Mouse (Mus musculus) stomach, embryonic 15.5 days (tissue): Measurements from ENCODE around the gene Gimap8. TPM values are rescaled to one million over a fixed set of nuclear protein-coding genes. Genes with fewer than 3 reads are reported as not detected.

Experiments used
- ATAC-seq: fragments of 200-750 bp; cut with Nextera tagmentation; 2 replicates; pipeline ENCODE4 v1.8.0; 2017; ENCODE audit warnings: low read depth, moderate number of reproducible peaks, moderate TSS enrichment; ENCODE audit not compliant: insufficient read depth, low FRiP score
- H3K27ac ChIP-seq: fragments of 300-500 bp; sonication (generic); 2 replicates; pipeline ENCODE4 v1.5.1; 2015; ENCODE audit warnings: mild to moderate bottlenecking, inconsistent platforms
- H3K27me3 ChIP-seq: fragments of 300-500 bp; sonication (generic); replicated peaks from 2 replicates; pipeline ENCODE4 v1.6.1; 2015; ENCODE audit warnings: inconsistent platforms
- H3K36me3 ChIP-seq: fragments of 300-500 bp; sonication (generic); 2 replicates; pipeline ENCODE4 v1.6.1; 2015; ENCODE audit warnings: inconsistent platforms
- H3K4me1 ChIP-seq: fragments of 300-500 bp; sonication (generic); 2 replicates; pipeline ENCODE4 v1.6.1; 2015; ENCODE audit warnings: inconsistent platforms
- H3K4me2 ChIP-seq: fragments of 300-500 bp; sonication (generic); 2 replicates; pipeline ENCODE4 v1.6.1; 2015; ENCODE audit warnings: mild to moderate bottlenecking, inconsistent platforms
- H3K4me3 ChIP-seq: fragments of 300-500 bp; sonication (generic); replicated peaks from 2 replicates; pipeline ENCODE4 v1.5.1; 2015; ENCODE audit warnings: inconsistent platforms
- H3K9ac ChIP-seq: fragments of 300-500 bp; sonication (generic); 2 replicates; pipeline ENCODE4 v1.6.1; 2015; ENCODE audit warnings: inconsistent platforms
- H3K9me3 ChIP-seq: fragments of 300-500 bp; sonication (generic); 2 replicates; pipeline ENCODE4 v1.6.1; 2016; ENCODE audit warnings: inconsistent platforms
- WGBS: fragments of 180-500 bp; shearing (Covaris S2); methylation state at CpG from one replicate; pipeline ENCODE4 v1.1.7; 2015; 5-methylcytosine and 5-hydroxymethylcytosine counted together
- polyA plus RNA-seq: library from polyadenylated mRNA; unstranded; fragments of >200 nt; fragmentation: Nextera tagmentation; extraction: Ambion mirVana; gene quantifications from 2 replicates; pipeline ENCODE4 v1.2.1, GENCODE M21; 2015

Gene Gimap8
- polyA plus RNA-seq, 1 experiment from 2014 or later: 1.5 TPM

DNA sequence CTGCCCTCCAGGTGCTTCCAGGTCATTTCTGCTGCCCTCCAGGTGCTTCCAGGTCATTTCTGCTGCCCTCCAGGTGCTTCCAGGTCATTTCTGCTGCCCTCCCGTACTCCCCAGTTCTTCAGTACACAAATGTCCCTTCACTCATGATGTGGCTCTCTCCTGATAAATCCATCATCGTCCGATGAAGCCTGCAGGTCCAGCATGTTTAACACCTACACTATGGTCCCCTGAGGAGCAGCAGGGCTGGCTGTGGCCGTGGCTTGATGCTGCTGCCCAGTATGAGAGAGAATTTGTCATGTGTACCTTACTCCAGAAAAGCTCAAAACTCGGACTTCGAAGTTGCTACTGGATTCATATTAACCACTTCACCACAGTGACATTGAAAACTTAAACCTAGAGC is 5.6 kb upstream of the Gimap8 start:
- ATAC-seq: no peak
- Histone ChIP-seq H3K4me3 (no peak overlapping the region), H3K9me3 (no peaks in the 10 kb centered on the region), H3K4me1 (0 out of 2 replicates have a peak, but pooled peaks cover 3% of the 10 kb centered on the region), H3K27me3 (no peaks in the 10 kb centered on the region), H3K9ac (no peak overlapping the region), H3K36me3 (no peaks in the 10 kb centered on the region), H3K27ac (no peak overlapping the region), H3K4me2 (no peak overlapping the region)
- 66% methylated on average over 6 of the region's 6 CpGs for WGBS

DNA sequence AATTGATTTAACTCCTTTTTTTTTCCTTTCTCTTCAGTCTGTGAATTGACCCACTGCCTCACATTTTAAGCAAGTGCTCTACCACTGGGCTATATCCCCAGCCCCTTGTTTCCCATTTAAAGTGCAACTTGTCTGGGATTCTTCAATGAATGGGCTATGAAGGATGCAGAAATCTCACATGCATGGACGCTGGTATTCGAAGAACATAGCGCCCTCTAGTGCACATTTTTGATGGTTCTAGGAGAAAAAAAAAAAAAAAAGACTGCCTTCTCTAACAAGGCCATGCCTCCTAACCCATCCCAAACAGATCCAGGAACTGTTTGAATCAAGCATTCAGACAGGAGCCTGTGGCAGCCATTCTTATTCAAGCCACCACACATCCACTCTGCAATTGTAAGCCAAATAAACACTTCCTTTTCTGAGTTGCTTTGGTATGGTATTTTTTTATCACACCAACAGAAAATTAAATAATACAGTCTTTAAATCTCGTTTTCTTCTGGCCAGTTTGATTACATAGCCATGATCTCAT is 4.2 kb upstream of the Gimap8 start:
- Histone ChIP-seq H3K4me3 (no peak overlapping the region), H3K4me1 (no peaks in the 10 kb centered on the region), H3K4me2 (no peak overlapping the region), H3K27ac (no peak overlapping the region), H3K27me3 (no peaks in the 10 kb centered on the region), H3K36me3 (no peaks in the 10 kb centered on the region), H3K9ac (no peak overlapping the region), H3K9me3 (no peaks in the 10 kb centered on the region)
- ATAC-seq: no peak
- 19% methylated on average over 4 of the region's 4 CpGs for WGBS

DNA sequence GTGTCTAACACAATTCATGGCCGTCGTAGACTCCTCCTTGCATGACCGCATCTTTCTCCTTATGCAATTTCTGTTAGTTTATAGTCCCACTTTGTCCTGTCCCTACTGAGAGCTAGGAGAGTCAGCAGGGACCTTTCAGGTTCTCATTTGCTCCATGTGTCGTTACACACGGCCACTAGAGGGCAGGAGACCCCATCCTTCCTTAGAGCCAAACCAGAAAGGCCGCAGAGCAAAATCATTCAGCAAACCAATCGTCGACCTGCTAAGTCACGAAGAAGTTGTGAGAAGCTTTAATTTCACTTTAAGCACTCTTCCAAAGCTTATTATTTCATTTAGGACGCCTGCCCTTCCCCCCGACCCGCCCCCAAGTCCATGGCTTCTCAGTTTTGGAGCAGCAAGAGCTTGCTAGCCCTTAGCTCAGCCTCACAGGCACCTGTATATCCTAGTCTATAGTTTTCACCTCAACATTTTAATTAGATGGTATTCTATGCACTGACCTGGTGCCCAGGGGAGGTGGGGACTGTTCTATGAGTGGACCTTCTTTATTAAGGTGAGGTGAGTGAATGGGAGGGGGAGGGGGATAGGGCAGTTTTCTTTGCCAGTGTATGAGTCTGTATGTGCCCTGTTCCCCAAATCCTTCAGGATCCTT is 1.2 kb upstream of the Gimap8 start:
- Histone ChIP-seq H3K9ac (no peak overlapping the region), H3K36me3 (no peaks in the 10 kb centered on the region)

DNA sequence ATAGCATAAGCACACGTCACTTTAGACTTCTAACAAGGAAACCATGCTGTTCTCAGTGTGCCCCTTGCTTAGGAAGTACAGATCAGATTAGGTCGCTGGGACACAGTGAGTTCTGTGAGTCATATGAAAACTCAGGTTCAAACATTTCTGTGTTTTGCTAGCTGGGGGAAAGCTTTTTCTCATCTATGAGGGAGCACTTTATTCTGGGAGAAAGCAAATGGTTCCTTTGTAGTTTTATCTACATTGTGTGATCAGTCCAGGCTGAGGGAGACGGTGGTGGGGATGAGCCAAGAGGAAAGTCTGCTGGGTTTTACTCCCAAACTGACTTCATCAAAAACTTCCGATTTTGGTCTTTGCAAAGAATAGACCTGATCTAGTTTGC is 734 bp upstream of the Gimap8 start:
- Histone ChIP-seq H3K4me2 (no peak overlapping the region), H3K27ac (no peak overlapping the region), H3K4me3 (no peak overlapping the region), H3K9me3 (no peaks in the 10 kb centered on the region), H3K36me3 (no peaks in the 10 kb centered on the region), H3K27me3 (no peaks in the 10 kb centered on the region), H3K9ac (no peak overlapping the region), H3K4me1 (no peaks in the 10 kb centered on the region)
- no peak for ATAC-seq
- 78% methylated on average over 4 of the region's 4 CpGs for WGBS

More for the DNA sequence above, 1.2 kb upstream of the Gimap8 start:
- WGBS: 7% methylated on average over 12 of the region's 12 CpGs
- H3K9me3 ChIP-seq: no peaks in the 10 kb centered on the region
- no peaks in the 10 kb centered on the region for H3K27me3 ChIP-seq
- H3K27ac ChIP-seq: no peak overlapping the region
- no peak overlapping the region for H3K4me2 ChIP-seq
- ATAC-seq: no peak
- no peak overlapping the region for H3K4me3 ChIP-seq
- H3K4me1 ChIP-seq: no peaks in the 10 kb centered on the region

DNA sequence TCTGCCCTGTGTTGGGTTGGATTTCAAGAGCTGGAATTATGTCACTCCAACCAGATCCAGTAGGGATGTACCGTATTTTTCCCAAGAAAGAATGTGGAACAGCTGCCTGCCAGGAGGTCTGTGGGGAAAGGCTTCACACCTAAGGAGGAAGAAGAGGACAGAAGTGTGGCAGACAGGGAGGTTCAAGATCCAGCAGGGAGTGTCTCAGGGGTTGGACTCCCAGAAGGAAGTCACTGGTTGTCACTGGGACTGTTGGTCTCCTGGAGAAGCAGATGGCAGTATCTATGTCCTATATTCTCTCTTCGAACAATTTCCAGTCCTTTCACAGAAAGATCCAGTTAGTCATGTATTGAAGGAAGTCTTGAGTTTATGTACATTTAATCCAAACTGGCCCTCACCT is 577 bp downstream of the Gimap8 start:
- no peak overlapping the region for H3K4me3 ChIP-seq
- no peak overlapping the region for H3K27ac ChIP-seq
- ATAC-seq: no peak
- no peaks in the 10 kb centered on the region for H3K27me3 ChIP-seq
- H3K36me3 ChIP-seq: no peaks in the 10 kb centered on the region
- no peaks in the 10 kb centered on the region for H3K9me3 ChIP-seq
- 86% methylated on average over 2 of the region's 2 CpGs for WGBS
- H3K4me2 ChIP-seq: no peak overlapping the region
- no peaks in the 10 kb centered on the region for H3K4me1 ChIP-seq
- H3K9ac ChIP-seq: no peak overlapping the region

DNA sequence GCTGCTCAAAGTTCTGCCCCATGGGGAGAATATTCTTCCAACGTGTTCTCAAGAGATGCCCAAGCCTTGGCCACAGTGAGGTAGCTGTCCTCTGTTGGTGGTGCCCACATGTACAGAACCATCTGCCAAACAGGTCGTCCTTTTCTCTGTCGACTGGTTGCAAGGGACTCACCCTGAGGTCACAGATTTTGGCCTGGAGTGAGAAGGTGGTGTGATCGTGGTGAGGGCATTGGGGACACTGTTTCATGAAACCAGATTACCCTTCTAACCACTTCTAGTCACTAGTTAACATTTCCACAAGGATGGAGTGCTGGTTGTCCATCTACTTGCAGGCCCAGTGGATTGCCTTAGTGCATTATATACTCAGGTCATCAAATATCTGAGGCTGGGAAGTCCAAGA is 1.7 kb downstream of the Gimap8 start:
- no peak overlapping the region for H3K4me3 ChIP-seq
- H3K27ac ChIP-seq: no peak overlapping the region
- WGBS: 88% methylated on average over 4 of the region's 4 CpGs
- no peaks in the 10 kb centered on the region for H3K4me1 ChIP-seq
- H3K27me3 ChIP-seq: no peaks in the 10 kb centered on the region
- no peak for ATAC-seq
- H3K4me2 ChIP-seq: no peak overlapping the region
- no peaks in the 10 kb centered on the region for H3K9me3 ChIP-seq
- no peaks in the 10 kb centered on the region for H3K36me3 ChIP-seq
- no peak overlapping the region for H3K9ac ChIP-seq

DNA sequence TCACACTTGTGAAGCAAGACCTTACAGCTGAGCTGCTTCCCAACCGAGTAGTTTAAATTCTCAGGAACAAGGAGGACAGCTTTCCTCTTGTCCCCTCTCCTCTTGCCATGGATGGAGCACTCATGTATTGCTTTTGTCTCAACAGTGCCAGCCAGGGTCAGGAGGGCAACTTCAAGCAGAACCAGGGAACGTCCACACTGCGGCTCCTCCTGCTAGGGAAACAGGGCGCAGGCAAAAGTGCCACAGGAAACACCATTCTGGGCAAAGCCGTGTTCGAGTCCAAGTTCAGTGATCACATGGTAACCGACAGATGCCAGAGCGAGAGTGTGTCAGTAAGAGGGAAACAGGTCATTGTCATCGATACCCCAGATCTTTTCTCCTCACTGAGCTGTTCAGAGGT is 3.0 kb downstream of the Gimap8 start:
- no peak overlapping the region for H3K9ac ChIP-seq
- H3K27me3 ChIP-seq: no peaks in the 10 kb centered on the region
- no peak overlapping the region for H3K4me3 ChIP-seq
- 86% methylated on average over 9 of the region's 9 CpGs for WGBS
- no peaks in the 10 kb centered on the region for H3K36me3 ChIP-seq
- no peak overlapping the region for H3K4me2 ChIP-seq
- no peak overlapping the region for H3K27ac ChIP-seq
- H3K4me1 ChIP-seq: no peaks in the 10 kb centered on the region
- H3K9me3 ChIP-seq: no peaks in the 10 kb centered on the region
- ATAC-seq: no peak

DNA sequence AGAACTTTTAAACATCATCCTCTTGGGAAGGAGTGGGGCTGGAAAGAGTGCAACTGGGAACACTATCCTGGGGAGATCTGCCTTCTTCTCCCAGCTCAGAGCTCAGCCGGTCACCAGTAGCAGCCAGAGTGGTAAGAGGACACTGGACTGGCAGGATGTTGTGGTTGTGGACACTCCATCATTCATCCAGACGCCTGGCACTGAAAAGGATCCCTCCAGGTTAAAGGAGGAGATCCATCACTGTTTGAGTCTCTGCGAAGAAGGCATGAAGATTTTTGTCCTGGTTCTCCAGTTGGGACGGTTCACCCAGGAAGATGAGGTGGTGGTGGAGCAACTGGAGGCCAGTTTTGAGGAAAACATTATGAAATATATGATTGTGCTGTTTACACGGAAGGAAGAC is 11.7 kb downstream of the Gimap8 start:
- Histone ChIP-seq H3K9me3 (no peaks in the 10 kb centered on the region), H3K4me2 (no peak overlapping the region), H3K9ac (no peak overlapping the region), H3K4me3 (no peak overlapping the region), H3K36me3 (no peaks in the 10 kb centered on the region), H3K27ac (no peak overlapping the region), H3K4me1 (no peaks in the 10 kb centered on the region), H3K27me3 (no peaks in the 10 kb centered on the region)
- 53% methylated on average over 5 of the region's 5 CpGs for WGBS
- ATAC-seq: no peak

DNA sequence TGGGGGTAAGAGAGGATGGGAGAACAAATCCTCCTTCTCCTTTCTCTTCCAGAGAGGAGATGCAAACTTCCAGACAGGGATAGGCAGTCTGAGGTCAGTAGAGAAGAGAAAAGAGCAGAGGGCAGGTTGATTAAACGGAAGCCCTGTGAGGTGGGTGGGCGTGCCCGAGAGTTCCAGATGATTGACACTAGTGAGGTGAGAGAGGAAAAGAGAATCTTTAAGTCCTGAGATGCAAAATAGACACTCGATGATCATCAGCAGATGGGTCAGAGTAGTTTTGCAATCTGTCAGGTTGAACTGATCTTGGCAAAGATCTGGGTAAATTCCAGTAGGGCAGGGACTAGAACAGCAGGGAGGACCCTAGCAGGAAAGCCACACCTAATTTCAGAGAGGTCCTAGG is 17.7 kb downstream of the Gimap8 start:
- no peak overlapping the region for H3K27ac ChIP-seq
- H3K4me3 ChIP-seq: no peak overlapping the region
- no peaks in the 10 kb centered on the region for H3K36me3 ChIP-seq
- H3K9me3 ChIP-seq: no peaks in the 10 kb centered on the region
- ATAC-seq: no peak
- no peaks in the 10 kb centered on the region for H3K4me1 ChIP-seq
- no peak overlapping the region for H3K4me2 ChIP-seq
- no peak overlapping the region for H3K9ac ChIP-seq
- WGBS: 79% methylated on average over 4 of the region's 4 CpGs
- no peaks in the 10 kb centered on the region for H3K27me3 ChIP-seq

DNA sequence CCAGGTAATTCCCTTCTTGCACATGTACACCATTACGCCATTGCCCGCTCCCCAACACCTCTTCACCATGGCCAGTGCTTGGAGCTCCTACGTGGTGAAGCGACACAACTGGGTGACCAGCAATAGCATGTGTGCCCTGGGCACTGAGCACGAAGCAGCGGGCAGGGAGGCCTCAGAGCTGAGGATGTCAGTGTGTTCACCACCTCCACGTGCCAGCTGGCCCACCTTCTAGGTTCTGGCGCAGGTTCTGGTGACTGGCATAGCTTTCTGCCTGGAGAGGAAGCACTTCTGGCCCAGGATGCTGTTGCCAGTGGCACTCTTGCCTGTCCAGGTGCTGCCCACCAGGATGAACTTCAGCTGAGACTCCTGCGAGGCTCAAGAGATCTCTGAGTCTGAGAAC is 18.4 kb downstream of the Gimap8 start:
- Histone ChIP-seq H3K4me3 (no peak overlapping the region), H3K4me1 (no peaks in the 10 kb centered on the region), H3K27me3 (no peaks in the 10 kb centered on the region), H3K27ac (no peak overlapping the region), H3K36me3 (no peaks in the 10 kb centered on the region), H3K4me2 (no peak overlapping the region), H3K9me3 (no peaks in the 10 kb centered on the region), H3K9ac (no peak overlapping the region)
- WGBS: 95% methylated on average over 9 of the region's 9 CpGs
- no peak for ATAC-seq

DNA sequence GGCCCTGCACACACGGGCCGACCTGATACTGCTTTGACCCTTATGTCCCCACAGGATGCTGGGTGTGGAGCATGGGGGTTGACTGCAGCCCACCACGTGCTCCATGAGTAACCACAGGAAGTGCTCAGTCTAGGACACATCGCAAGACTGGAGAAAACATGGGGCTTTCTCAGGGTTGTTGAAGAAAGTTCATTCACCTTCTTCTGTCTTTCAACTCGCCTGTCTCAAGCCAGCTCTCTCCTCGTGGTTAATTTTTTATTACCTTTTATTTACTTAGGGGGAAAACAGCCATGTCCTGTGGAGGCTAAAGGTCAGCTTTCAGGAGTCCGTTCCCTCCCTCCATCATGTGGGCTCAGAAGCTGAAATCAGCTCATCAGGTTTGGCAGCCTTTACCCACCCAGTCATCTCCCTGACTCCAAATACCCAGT is 19.1 kb downstream of the Gimap8 start:
- H3K9ac ChIP-seq: no peak overlapping the region
- H3K4me2 ChIP-seq: no peak overlapping the region
- H3K27ac ChIP-seq: no peak overlapping the region
- H3K36me3 ChIP-seq: no peaks in the 10 kb centered on the region
- H3K27me3 ChIP-seq: no peaks in the 10 kb centered on the region
- WGBS: 25% methylated on average over 7 of the region's 7 CpGs
- no peaks in the 10 kb centered on the region for H3K4me1 ChIP-seq
- H3K4me3 ChIP-seq: no peak overlapping the region
- ATAC-seq: no peak
- no peaks in the 10 kb centered on the region for H3K9me3 ChIP-seq

DNA sequence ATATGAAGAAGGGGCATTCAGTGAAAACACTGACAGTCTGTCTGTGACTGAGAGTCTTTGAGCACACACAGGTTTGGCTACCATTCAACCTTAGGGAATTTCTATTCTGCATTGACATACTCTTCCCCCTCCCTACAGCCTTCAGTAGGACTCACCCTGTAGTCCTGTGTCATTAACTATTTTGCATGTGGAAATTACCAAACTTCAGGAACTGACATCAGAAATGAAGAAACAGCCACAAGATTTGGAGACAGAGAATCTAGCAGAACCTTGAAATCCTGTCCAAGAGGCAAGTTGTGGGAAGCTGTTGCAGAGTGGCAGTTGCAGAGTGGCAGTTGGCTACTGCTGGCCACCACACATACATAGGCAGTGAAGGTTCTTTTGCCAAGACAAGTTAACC is 21.0 kb downstream of the Gimap8 start:
- no peaks in the 10 kb centered on the region for H3K36me3 ChIP-seq
- H3K9me3 ChIP-seq: no peaks in the 10 kb centered on the region
- no peak overlapping the region for H3K27ac ChIP-seq
- H3K4me1 ChIP-seq: no peaks in the 10 kb centered on the region
- no peaks in the 10 kb centered on the region for H3K27me3 ChIP-seq
- ATAC-seq: no peak
- H3K9ac ChIP-seq: no peak overlapping the region
- H3K4me3 ChIP-seq: no peak overlapping the region
- no peak overlapping the region for H3K4me2 ChIP-seq

DNA sequence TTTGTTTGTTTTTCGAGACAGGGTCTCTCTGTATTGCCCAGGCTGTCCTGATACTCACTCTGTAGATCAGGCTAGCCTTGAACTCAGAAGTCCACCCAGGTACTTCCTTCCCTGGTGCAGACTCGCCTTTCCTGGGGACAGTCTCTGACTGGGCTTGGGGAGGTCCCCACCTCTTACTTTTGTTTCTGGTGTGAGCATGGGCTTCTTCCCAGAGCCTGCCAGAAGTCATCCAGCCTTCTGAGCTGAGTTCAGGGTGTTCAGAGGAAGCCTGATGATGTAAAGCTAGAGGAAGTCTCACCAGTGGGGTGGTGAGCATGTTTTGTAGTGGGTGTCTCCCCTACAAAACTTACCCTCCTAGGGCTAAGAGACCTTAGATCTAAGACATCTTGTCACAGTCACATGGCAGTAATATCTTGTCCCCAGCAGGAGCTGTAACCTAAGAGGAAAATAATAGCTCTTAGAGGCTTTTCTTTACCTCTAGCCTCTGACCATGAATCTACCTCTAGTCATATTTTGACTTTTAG is 22.5 kb downstream of the Gimap8 start:
- no peaks in the 10 kb centered on the region for H3K9me3 ChIP-seq
- H3K36me3 ChIP-seq: no peaks in the 10 kb centered on the region
- H3K4me1 ChIP-seq: no peaks in the 10 kb centered on the region
- H3K9ac ChIP-seq: no peak overlapping the region
- H3K4me2 ChIP-seq: no peak overlapping the region
- H3K27me3 ChIP-seq: no peaks in the 10 kb centered on the region
- ATAC-seq: no peak
- 70% methylated on average over 2 of the region's 2 CpGs for whole genome bisulfite sequencing
- H3K4me3 ChIP-seq: no peak overlapping the region
- no peak overlapping the region for H3K27ac ChIP-seq
